Mouse (Mus musculus): ENCODE measurements around the gene Mup16. TPM values are rescaled to one million over a fixed set of nuclear protein-coding genes. Genes with fewer than 3 reads are reported as not detected.
"Not testable (repeated sequence)": the region's sequence is repeated elsewhere in the genome, so short reads cannot be mapped to it uniquely, and the experiment has no call there.

Mup16 gene
- polyA plus RNA-seq (2015; fragmentation: Nextera tagmentation; extraction: Ambion mirVana), result not detected in 2 replicates

GRCm38 (mm10) chr4:61519431-61519830 lies at the start of gene Mup16:
TSS of gene Mup16 (minus strand) at chr4:61519531.
- H3K4me3 ChIP-seq (replicated peaks); H3K27ac ChIP-seq; H3K4me1 ChIP-seq (replicated peaks); H3K27me3 ChIP-seq; H3K9ac ChIP-seq (replicated peaks); H3K4me2 ChIP-seq (replicated peaks); ATAC-seq; H3K36me3 ChIP-seq; H3K9me3 ChIP-seq: not testable (repeated sequence)
- 91% methylated on average over 4 of the region's 4 CpGs for WGBS

- not testable (repeated sequence) for H3K4me3 ChIP-seq (replicated peaks); H3K27ac ChIP-seq; H3K36me3 ChIP-seq; ATAC-seq; H3K4me2 ChIP-seq (replicated peaks); H3K27me3 ChIP-seq; H3K9ac ChIP-seq (replicated peaks); H3K4me1 ChIP-seq (replicated peaks); H3K9me3 ChIP-seq
- 40% methylated on average over 2 of the region's 2 CpGs for WGBS
These were observed 36.6 kb upstream of the Mup16 start for GRCm38 (mm10) chr4:61555887-61556286.

Other genes starting within 250 kb of the Mup16 start
- not detected in 2 replicates for gene Mup14, start 215.5 kb downstream of the Mup16 start, polyA plus RNA-seq (2015; fragmentation: Nextera tagmentation; extraction: Ambion mirVana)
- not detected in 2 replicates for gene Mup15, start 79.8 kb downstream of the Mup16 start, polyA plus RNA-seq (2015; fragmentation: Nextera tagmentation; extraction: Ambion mirVana)
- not detected in 2 replicates for gene Mup17, start 76.3 kb upstream of the Mup16 start, polyA plus RNA-seq (2015; fragmentation: Nextera tagmentation; extraction: Ambion mirVana)
- not detected in 2 replicates for gene Mup18, start 154.6 kb upstream of the Mup16 start, polyA plus RNA-seq (2015; fragmentation: Nextera tagmentation; extraction: Ambion mirVana)